Mouse (Mus musculus) ES-Bruce4 (cell line): ENCODE results near the gene Ptchd3. TPM values are rescaled to one million over a fixed set of nuclear protein-coding genes. Genes with fewer than 3 reads are reported as not detected.

Experiments used
- H3K27ac ChIP-seq: 2 replicates; pipeline ENCODE4 v1.5.1; 2012; ENCODE audit warnings: low read length, inconsistent platforms; ENCODE audit not compliant: insufficient read depth
- H3K27me3 ChIP-seq: 2 replicates; pipeline ENCODE4 v1.6.1; 2012; ENCODE audit warnings: mild to moderate bottlenecking, low read length, inconsistent platforms; ENCODE audit not compliant: control insufficient read depth, poor library complexity, insufficient read depth, severe bottlenecking
- H3K36me3 ChIP-seq: 2 replicates; pipeline ENCODE4 v1.6.1; 2012; ENCODE audit warnings: inconsistent platforms, mild to moderate bottlenecking, low read length, moderate library complexity; ENCODE audit not compliant: control insufficient read depth, poor library complexity, insufficient read depth, severe bottlenecking
- H3K4me1 ChIP-seq: one replicate; pipeline ENCODE4 v1.8.1; 2011; ENCODE audit warnings: low read length; ENCODE audit not compliant: control insufficient read depth, insufficient read depth
- H3K4me3 ChIP-seq: 2 replicates; pipeline ENCODE4 v1.5.1; 2011; ENCODE audit warnings: low read depth, mild to moderate bottlenecking, low read length
- H3K9ac ChIP-seq: 2 replicates; pipeline ENCODE4 v1.6.1; 2012; ENCODE audit warnings: low read depth, mild to moderate bottlenecking, inconsistent platforms; ENCODE audit not compliant: poor library complexity, severe bottlenecking
- H3K9me3 ChIP-seq: replicated peaks from 2 replicates; pipeline ENCODE4 v1.6.1; 2012; ENCODE audit warnings: mild to moderate bottlenecking, low read length, inconsistent platforms; ENCODE audit not compliant: control insufficient read depth, poor library complexity, insufficient read depth, severe bottlenecking
- CTCF ChIP-seq: IDR thresholded peaks from one replicate; pipeline ENCODE4 v1.8.1; 2011; ENCODE audit warnings: low read depth, low read length
- EP300 ChIP-seq: IDR thresholded peaks from 2 replicates; pipeline ENCODE4 v1.6.1; 2011; ENCODE audit warnings: low read depth, low read length; ENCODE audit not compliant: insufficient read depth
- POLR2A ChIP-seq: IDR thresholded peaks from one replicate; pipeline ENCODE4 v1.8.1; 2011; ENCODE audit warnings: low read length; ENCODE audit not compliant: insufficient read depth
- polyA plus RNA-seq: library from polyadenylated mRNA; stranded (reverse); fragments of >200 nt; gene quantifications from 2 replicates; pipeline ENCODE4 v1.2.4, GENCODE M21; 2011; ENCODE audit warnings: low read depth; ENCODE audit not compliant: missing spikeins, insufficient read depth, insufficient read length

The Ptchd3 gene
- polyA plus RNA-seq, 1 experiment: not detected

DNA sequence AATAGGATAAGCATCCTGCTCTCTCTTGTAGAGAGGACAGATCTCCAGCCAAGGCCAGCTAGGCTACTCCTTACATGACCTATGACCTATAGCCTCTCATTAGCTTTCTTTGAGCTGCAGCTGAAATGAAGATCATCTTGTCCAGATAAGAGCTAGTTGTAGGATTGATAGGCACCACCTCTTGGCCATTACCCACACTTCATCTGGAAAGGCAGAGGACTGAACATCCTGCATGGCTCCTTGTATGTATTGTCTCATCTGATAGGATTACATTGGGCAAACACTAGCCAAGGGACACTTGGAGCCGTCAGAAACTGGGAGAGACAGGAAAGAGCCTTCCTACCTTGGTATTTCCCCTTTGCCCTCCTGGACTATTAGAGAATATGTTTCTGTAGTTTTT is 38.1 kb upstream of the Ptchd3 start:
- TF ChIP-seq EP300: no peak
- no peak for TF ChIP-seq POLR2A
- TF ChIP-seq CTCF: no peak
- H3K27me3 ChIP-seq: no peaks in the 10 kb centered on the region
- H3K27ac ChIP-seq: no peak overlapping the region
- no peak overlapping the region for H3K9ac ChIP-seq
- H3K4me3 ChIP-seq: no peak overlapping the region
- no peaks in the 10 kb centered on the region for H3K9me3 ChIP-seq
- no peaks in the 10 kb centered on the region for H3K4me1 ChIP-seq
- no peaks in the 10 kb centered on the region for H3K36me3 ChIP-seq

DNA sequence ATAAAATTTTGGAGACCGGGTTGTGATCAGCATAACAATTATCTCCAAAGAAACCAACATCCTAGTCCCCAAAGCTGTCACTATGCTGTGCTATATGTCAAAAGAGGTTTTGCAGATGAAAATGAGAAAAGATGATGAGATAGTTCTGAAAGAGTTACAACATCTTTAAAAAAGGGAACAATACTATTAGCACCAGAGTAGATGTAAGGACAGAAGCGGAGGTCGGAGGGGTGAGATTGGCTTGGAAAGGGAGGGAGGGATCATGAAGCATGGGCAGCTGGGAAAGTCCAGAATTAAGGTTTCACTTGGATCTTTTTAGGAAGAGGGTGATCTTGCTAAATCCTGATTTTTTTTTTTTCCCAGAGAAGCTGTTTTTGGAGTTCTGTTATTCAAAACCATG is 36.5 kb upstream of the Ptchd3 start:
- TF ChIP-seq CTCF: no peak
- no peak for TF ChIP-seq EP300
- no peak for TF ChIP-seq POLR2A
- H3K9ac ChIP-seq: no peak overlapping the region
- no peaks in the 10 kb centered on the region for H3K36me3 ChIP-seq
- no peaks in the 10 kb centered on the region for H3K27me3 ChIP-seq
- H3K4me1 ChIP-seq: no peaks in the 10 kb centered on the region
- no peak overlapping the region for H3K27ac ChIP-seq
- H3K9me3 ChIP-seq: no peaks in the 10 kb centered on the region
- H3K4me3 ChIP-seq: no peak overlapping the region

DNA sequence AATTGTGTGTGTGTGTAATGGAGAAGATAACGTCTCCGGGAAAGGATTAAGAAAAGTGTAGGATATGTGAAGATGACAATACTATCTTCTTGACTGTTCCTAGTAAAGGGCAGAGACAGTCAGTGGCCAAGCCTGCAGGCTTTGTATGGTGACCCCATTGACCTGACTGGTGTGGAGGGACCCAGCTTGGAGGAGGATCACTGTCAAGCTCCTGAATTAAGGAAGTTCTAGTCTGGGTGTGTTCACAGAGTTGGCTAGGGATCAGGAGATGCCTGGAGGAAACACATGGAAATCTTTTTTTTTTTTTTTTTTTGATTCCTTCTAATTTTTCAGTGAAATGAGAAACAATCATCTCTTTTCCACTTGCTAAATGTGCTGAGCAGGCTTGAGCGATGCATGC is 35.9 kb upstream of the Ptchd3 start:
- H3K36me3 ChIP-seq: no peaks in the 10 kb centered on the region
- TF ChIP-seq CTCF (no peak), EP300 (no peak), POLR2A (no peak)
- no peaks in the 10 kb centered on the region for H3K9me3 ChIP-seq
- no peaks in the 10 kb centered on the region for H3K27me3 ChIP-seq
- no peak overlapping the region for H3K4me3 ChIP-seq
- H3K4me1 ChIP-seq: no peaks in the 10 kb centered on the region
- no peak overlapping the region for H3K9ac ChIP-seq
- H3K27ac ChIP-seq: no peak overlapping the region

DNA sequence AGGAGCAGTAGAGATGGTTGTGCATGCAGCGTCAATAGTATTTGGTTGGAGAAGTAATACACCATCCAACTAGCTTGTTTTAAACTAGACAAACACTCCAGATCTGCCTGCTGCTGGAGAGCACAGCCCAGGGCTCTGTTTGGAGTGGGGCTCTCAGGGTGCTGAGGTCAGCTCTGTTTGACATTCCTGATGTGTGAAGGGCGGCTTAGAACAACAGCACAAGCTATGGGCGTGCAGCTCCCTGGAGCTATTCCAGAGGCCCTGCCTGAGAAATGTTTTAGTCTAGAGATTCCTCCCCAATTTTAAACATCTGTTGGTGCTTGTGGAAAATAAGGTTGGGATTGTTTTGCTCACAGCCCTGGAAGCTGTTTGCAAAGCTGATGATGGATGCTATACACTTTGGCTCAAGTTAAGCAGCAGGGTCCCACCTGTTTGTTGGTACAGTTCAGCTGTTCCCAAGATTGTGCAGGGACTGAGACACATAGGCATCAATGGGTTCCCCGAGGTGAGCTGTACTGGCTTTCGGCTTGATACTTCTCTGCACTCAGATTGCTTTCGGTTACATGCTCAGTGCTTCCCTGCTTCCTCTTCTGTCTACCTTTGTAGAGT is 35.4 kb upstream of the Ptchd3 start:
- Histone ChIP-seq H3K36me3 (no peaks in the 10 kb centered on the region), H3K27ac (no peak overlapping the region), H3K9ac (no peak overlapping the region), H3K4me1 (no peaks in the 10 kb centered on the region), H3K4me3 (no peak overlapping the region), H3K9me3 (no peaks in the 10 kb centered on the region), H3K27me3 (no peaks in the 10 kb centered on the region)
- TF ChIP-seq CTCF (no peak), EP300 (no peak), POLR2A (no peak)

DNA sequence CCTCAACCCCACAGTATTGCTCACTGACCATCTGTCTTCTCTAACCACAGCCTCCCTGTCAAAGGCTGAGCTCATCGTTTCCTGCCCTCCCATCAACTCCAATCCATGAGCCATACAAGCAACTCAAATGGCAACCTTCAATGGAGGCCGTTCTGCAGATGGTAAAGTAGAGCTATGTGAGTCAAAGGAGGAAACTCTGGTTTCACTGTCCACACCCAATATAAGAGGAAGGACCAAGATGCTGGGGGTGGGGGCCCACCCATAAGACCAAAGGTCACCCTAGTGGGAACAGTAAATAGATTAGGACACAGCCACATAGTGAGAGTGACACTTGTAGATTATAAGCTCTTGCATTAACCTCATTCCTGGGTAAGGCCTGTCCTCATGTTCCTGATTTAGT is 34.1 kb upstream of the Ptchd3 start:
- H3K27ac ChIP-seq: no peak overlapping the region
- no peak overlapping the region for H3K4me3 ChIP-seq

DNA sequence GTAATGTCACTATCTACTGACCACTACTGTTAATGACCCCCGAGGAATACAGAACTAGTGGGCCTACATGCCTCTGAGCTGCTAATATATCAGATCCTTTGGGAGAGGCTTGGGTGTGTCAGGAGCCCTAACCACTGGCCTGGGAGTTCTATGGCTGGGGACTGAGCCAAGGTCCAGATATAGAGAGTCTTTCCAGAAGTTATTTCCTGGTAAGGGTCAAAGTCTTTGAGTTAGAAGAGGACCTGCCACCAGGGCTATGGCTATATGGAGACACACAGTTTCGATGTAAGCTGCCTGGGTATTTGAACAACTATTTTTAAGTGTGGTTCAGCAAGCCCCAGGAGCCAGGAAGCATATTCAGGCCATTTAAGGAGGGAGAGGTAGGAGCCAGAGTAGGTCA is 31.5 kb upstream of the Ptchd3 start:
- no peak for TF ChIP-seq POLR2A
- TF ChIP-seq CTCF: no peak
- TF ChIP-seq EP300: no peak
- Histone ChIP-seq H3K36me3 (no peaks in the 10 kb centered on the region), H3K27me3 (no peaks in the 10 kb centered on the region), H3K9ac (no peak overlapping the region), H3K27ac (no peak overlapping the region), H3K4me3 (no peak overlapping the region), H3K9me3 (no peaks in the 10 kb centered on the region), H3K4me1 (no peaks in the 10 kb centered on the region)

More for the DNA sequence above, 34.1 kb upstream of the Ptchd3 start:
- TF ChIP-seq POLR2A: no peak
- no peak for TF ChIP-seq CTCF
- no peak for TF ChIP-seq EP300
- Histone ChIP-seq H3K9ac (no peak overlapping the region), H3K4me1 (no peaks in the 10 kb centered on the region), H3K27me3 (no peaks in the 10 kb centered on the region), H3K9me3 (no peaks in the 10 kb centered on the region), H3K36me3 (no peaks in the 10 kb centered on the region)
